Mouse (Mus musculus) stomach, postnatal 0 days (tissue): ENCODE data around the gene Sox5.

Experiments
- CTCF ChIP-seq: IDR thresholded peaks from 2 replicates; pipeline ENCODE4 v1.5.1; 2016; ENCODE audit warnings: antibody characterized with exemption, low read depth, mild to moderate bottlenecking, moderate library complexity
- EP300 ChIP-seq: optimal IDR thresholded peaks from 2 replicates; pipeline ENCODE3; 2016; ENCODE audit warnings: antibody characterized with exemption

DNA sequence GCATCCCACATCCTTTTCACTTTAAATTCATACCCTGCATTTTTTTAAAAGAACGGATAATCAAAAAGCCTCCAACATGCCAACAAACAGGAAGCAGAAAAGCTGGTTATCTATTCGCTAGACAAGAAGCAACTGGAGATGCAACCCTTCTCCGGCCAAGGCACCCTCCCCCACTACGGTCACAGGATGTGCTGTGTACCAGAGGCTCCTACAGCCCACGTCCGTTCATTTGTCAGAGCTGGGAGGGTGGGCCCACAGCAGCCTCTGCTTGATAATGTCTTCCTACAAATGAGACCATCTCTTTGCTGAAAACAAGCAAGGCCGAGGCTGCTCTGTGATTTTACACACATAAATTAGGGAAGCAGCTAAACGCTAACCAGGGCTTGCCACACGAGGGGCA lies 69.9 kb downstream of the Sox5 start:
- TF ChIP-seq CTCF (no peak), EP300 (no peak)
